Mouse (Mus musculus) 3134 (cell line): Measurements from ENCODE around the gene Fas.

ENCODE experiments used
- DNase-seq: peaks from one replicate; pipeline ENCODE4 v3.0.0-alpha.2; 2011; ENCODE audit warnings: low spot score; ENCODE audit not compliant: insufficient read length; ENCODE audit errors: extremely low read depth

Fas gene

GRCm38 (mm10) chr19:34353291-34353805, 62.9 kb downstream of the Fas start:
- no peak for DNase-seq

DNA sequence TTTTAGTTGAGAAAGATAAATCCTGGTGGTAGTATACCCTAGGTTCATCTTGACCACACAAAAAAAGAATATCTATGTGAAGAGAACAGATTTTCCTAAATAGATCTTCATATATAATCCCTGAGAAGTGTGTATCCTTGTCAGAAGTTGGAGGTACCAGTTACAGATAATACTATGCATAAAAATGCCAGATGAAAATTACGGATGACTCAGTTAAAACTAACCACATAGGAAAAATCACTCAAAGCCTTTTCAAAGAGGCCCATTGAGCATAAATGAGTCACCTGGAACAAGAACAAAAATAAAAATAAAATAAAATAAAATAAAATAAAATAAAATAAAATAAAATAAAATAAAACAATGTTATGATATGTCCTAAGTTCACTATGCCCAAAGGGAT, 72.2 kb downstream of the Fas start:
- no peak for DNase-seq

GRCm38 (mm10) chr19:34369551-34369950, 79.1 kb downstream of the Fas start:
- DNase-seq = no peak

- DNase-seq = no peak
Observed at GRCm38 (mm10) chr19:34370397-34370796, 79.9 kb downstream of the Fas start.
